Mouse (Mus musculus) thymus, adult 2 months (tissue): ENCODE data around the gene Lrrn4cl.

Source experiments
- CTCF ChIP-seq: fragments of 200-500 bp; IDR thresholded peaks from 2 replicates; pipeline ENCODE4 v1.5.1; 2012; ENCODE audit warnings: mild to moderate bottlenecking, control low read depth, low read length, moderate library complexity, borderline replicate concordance; ENCODE audit not compliant: control insufficient read depth, poor library complexity, insufficient read depth; ENCODE audit errors: extremely low read depth
- POLR2A ChIP-seq: fragments of 200-500 bp; IDR thresholded peaks from 2 replicates; pipeline ENCODE4 v1.6.1; 2012; ENCODE audit warnings: mild to moderate bottlenecking, low read length, control low read depth, moderate library complexity; ENCODE audit not compliant: control insufficient read depth, poor library complexity, insufficient read depth; ENCODE audit errors: extremely low read depth

DNA sequence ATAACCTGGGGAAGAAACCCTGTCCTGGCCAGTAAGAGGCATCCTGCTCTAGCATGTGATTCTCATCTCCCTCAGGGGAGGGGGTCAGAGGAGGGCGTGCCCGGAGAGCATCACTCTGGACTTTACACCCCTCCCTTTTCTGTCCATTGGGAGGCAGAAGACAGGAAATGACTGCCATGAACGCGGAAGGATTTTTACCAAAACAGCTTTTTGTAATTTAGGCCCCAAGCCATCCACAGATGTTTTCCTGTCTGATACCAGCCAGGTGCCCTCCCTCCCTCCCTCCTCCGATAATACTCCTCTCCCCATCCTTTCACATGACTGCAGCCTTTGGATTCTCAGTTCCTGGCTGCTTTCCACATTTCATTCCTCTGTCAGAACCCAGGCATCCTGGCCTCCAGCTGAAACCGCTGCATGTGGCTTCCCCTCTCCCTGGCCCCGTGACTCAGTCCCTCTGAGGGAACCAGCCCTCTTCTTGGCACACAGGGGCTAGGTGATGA is at the start of gene Lrrn4cl:
- TF ChIP-seq POLR2A (no peak), CTCF (no peak)
